Mouse (Mus musculus) liver, postnatal 0 days (tissue): ENCODE results near the gene Minos1.
A peak's percentile ranks its signal among the peaks of the same experiment; 100 is the strongest.

Experiments
- CTCF ChIP-seq: sonication (generic); IDR thresholded peaks from 2 replicates; pipeline ENCODE4 v1.5.1; 2016; ENCODE audit warnings: antibody characterized with exemption, low read depth
- EP300 ChIP-seq: IDR thresholded peaks from 2 replicates; pipeline ENCODE4 v1.6.1; 2016; ENCODE audit warnings: antibody characterized with exemption, low read depth, mild to moderate bottlenecking

GRCm38 (mm10) chr4:139126475-139126874, 4.4 kb downstream of the Minos1 start:
- TF ChIP-seq CTCF = 0 out of 2 replicates have a peak, but pooled peaks have one; percentile 18
- TF ChIP-seq EP300 = no peak
